Mouse (Mus musculus) lung, embryonic 16.5 days (tissue): ENCODE measurements around the gene Stradb. TPM values are rescaled to one million over a fixed set of nuclear protein-coding genes. Genes with fewer than 3 reads are reported as not detected.

ENCODE experiments used
- ATAC-seq: fragments of 200-750 bp; cut with Nextera tagmentation; 2 replicates; pipeline ENCODE4 v1.8.0; 2017; ENCODE audit warnings: low read depth, mild to moderate bottlenecking, moderate library complexity
- H3K27ac ChIP-seq: fragments of 300-500 bp; sonication (generic); 2 replicates; pipeline ENCODE4 v1.5.1; 2014; ENCODE audit warnings: mild to moderate bottlenecking, control low read depth, low read length
- H3K27me3 ChIP-seq: fragments of 300-500 bp; sonication (generic); 2 replicates; pipeline ENCODE4 v1.6.1; 2014; ENCODE audit warnings: low read depth, low read length, mixed read lengths; ENCODE audit not compliant: control insufficient read depth, insufficient read depth
- H3K36me3 ChIP-seq: fragments of 300-500 bp; sonication (generic); 2 replicates; pipeline ENCODE4 v1.6.1; 2014; ENCODE audit warnings: low read length; ENCODE audit not compliant: control insufficient read depth, insufficient read depth
- H3K4me1 ChIP-seq: fragments of 300-500 bp; sonication (generic); replicated peaks from 2 replicates; pipeline ENCODE4 v1.6.1; 2014; ENCODE audit warnings: low read length, mixed read lengths; ENCODE audit not compliant: control insufficient read depth, insufficient read depth
- H3K4me2 ChIP-seq: fragments of 300-500 bp; sonication (generic); 2 replicates; pipeline ENCODE4 v1.6.1; 2014; ENCODE audit warnings: low read depth, low read length, control low read depth
- H3K4me3 ChIP-seq: fragments of 300-500 bp; sonication (generic); 2 replicates; pipeline ENCODE4 v1.5.1; 2014; ENCODE audit warnings: mild to moderate bottlenecking, low read length, control low read depth
- H3K9ac ChIP-seq: fragments of 300-500 bp; sonication (generic); 2 replicates; pipeline ENCODE4 v1.6.1; 2014; ENCODE audit warnings: low read length, control low read depth
- H3K9me3 ChIP-seq: fragments of 300-500 bp; sonication (generic); 2 replicates; pipeline ENCODE4 v1.6.1; 2016; ENCODE audit warnings: low read length; ENCODE audit not compliant: control insufficient read depth
- WGBS: fragments of 180-500 bp; shearing (Covaris S2); extraction: QIAGEN DNeasy Blood & Tissue Kit; methylation state at CpG from one replicate; pipeline ENCODE4 v1.1.7; 2014; 5-methylcytosine and 5-hydroxymethylcytosine counted together
- polyA plus RNA-seq: library from polyadenylated mRNA; unstranded; fragments of >200 nt; fragmentation: Nextera tagmentation; extraction: Ambion mirVana; gene quantifications from 2 replicates; pipeline ENCODE4 v1.2.1, GENCODE M21; 2015

Gene Stradb
- polyA plus RNA-seq, 1 experiment from 2014 or later = 21.9 TPM

GRCm38 (mm10) chr1:58982276-58982675, 9.0 kb downstream of the Stradb start:
- Histone ChIP-seq H3K9ac (no peak overlapping the region), H3K4me2 (no peak overlapping the region), H3K27me3 (no peaks in the 10 kb centered on the region), H3K4me1 (no peaks in the 10 kb centered on the region), H3K36me3 (peaks cover 18% of the 10 kb centered on the region), H3K4me3 (no peak overlapping the region), H3K9me3 (no peaks in the 10 kb centered on the region), H3K27ac (no peak overlapping the region)
- ATAC-seq = no peak
- 86% methylated on average over 3 of the region's 3 CpGs for WGBS

DNA sequence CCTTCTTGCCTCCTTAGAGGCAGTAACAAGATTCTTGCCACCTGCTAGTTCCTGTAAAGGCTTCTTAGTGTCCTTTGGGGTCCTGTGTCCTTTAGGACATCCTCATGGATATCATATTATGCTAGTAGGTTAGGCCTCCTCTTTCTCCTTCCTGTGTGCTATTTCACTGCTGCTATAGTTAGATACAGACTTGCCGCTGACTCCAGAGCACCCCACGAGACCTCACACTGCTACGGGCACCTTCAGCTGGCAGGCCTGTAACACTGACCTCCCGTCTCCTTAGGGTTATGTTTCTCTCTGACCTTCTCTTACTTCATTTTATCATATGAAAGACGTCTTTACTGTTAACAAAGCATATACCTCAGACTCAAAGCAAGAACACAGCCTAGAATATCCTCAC, 11.3 kb downstream of the Stradb start:
- Histone ChIP-seq H3K4me2 (no peak overlapping the region), H3K27me3 (no peaks in the 10 kb centered on the region), H3K36me3 (peaks cover 14% of the 10 kb centered on the region), H3K4me3 (no peak overlapping the region), H3K27ac (no peak overlapping the region), H3K4me1 (no peaks in the 10 kb centered on the region), H3K9ac (no peak overlapping the region), H3K9me3 (no peaks in the 10 kb centered on the region)
- 81% methylated on average over 5 of the region's 5 CpGs for WGBS
- ATAC-seq = no peak

DNA sequence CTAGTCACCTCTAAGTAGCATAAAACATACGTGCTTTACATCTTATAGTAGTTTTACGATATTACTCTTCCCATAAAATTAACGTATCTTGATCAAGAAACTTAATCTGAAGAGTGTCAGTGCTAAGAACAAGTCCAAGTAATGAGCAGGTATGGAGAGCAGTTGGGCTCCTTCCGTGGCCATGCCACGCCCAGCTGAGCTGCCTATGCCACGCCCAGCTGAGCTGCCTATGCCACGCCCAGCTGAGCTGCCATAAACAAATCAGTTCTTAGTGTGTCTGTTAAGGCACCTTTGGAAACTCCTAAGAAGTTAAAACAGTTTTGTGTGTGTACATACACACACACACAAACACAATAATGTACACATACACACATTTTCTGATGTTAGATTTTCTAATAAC, 19.8 kb downstream of the Stradb start:
- no peaks in the 10 kb centered on the region for H3K9me3 ChIP-seq
- peaks cover 7% of the 10 kb centered on the region; the same call in 1 of the 2 replicates for H3K36me3 ChIP-seq
- no peak overlapping the region for H3K9ac ChIP-seq
- H3K4me3 ChIP-seq = no peak overlapping the region
- no peak overlapping the region for H3K27ac ChIP-seq
- no peaks in the 10 kb centered on the region for H3K4me1 ChIP-seq
- H3K4me2 ChIP-seq = no peak overlapping the region
- 86% methylated on average over 7 of the region's 7 CpGs for WGBS
- ATAC-seq = no peak
- no peaks in the 10 kb centered on the region for H3K27me3 ChIP-seq

GRCm38 (mm10) chr1:58993723-58994122, 20.4 kb downstream of the Stradb start:
- Histone ChIP-seq H3K27me3 (no peaks in the 10 kb centered on the region), H3K36me3 (peaks cover 7% of the 10 kb centered on the region; the same call in 1 of the 2 replicates), H3K4me1 (no peaks in the 10 kb centered on the region), H3K27ac (no peak overlapping the region), H3K4me3 (no peak overlapping the region), H3K9ac (no peak overlapping the region), H3K4me2 (no peak overlapping the region), H3K9me3 (no peaks in the 10 kb centered on the region)
- 20% methylated on average over 1 of the region's 1 CpGs for WGBS
- no peak for ATAC-seq

- WGBS = 80% methylated on average over 5 of the region's 5 CpGs
- peaks cover 3% of the 10 kb centered on the region; the same call in 1 of the 2 replicates for H3K36me3 ChIP-seq
These were observed 22.0 kb downstream of the Stradb start for GRCm38 (mm10) chr1:58995313-58995712.

GRCm38 (mm10) chr1:59009250-59009649, 35.9 kb downstream of the Stradb start:
- Histone ChIP-seq H3K27me3 (no peaks in the 10 kb centered on the region), H3K4me2 (no peak overlapping the region), H3K4me1 (no peaks in the 10 kb centered on the region), H3K36me3 (no peaks in the 10 kb centered on the region), H3K4me3 (no peak overlapping the region), H3K9ac (no peak overlapping the region), H3K27ac (no peak overlapping the region), H3K9me3 (no peaks in the 10 kb centered on the region)
- WGBS = 22% methylated on average over 4 of the region's 4 CpGs
- no peak for ATAC-seq

More at GRCm38 (mm10) chr1:58995313-58995712, 22.0 kb downstream of the Stradb start:
- no peak for ATAC-seq
- Histone ChIP-seq H3K27ac (no peak overlapping the region), H3K9me3 (no peaks in the 10 kb centered on the region), H3K4me2 (no peak overlapping the region), H3K4me1 (no peaks in the 10 kb centered on the region), H3K27me3 (no peaks in the 10 kb centered on the region), H3K9ac (no peak overlapping the region), H3K4me3 (no peak overlapping the region)

DNA sequence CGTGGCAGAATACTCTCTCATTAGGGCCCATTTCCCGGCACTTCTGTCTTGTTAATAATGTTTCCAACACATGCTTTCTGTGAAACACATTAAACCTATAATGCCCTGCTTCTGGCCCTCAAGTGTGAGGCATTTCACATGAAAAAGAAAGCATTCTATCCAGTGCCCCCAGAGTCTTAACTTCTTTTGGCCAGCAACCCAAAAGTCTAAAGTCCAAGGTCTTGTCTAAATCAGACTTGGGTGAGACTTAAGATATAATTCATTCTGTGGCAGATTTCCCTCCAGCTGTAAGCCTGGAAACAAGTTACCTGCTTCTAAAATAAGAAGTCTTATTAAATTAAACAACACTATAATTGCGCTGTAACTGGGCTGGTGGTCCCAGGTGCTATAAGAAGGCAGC, 48.2 kb downstream of the Stradb start:
- H3K27me3 ChIP-seq = no peaks in the 10 kb centered on the region
- H3K4me2 ChIP-seq = no peak overlapping the region
- 73% methylated on average over 3 of the region's 3 CpGs for WGBS
- H3K9me3 ChIP-seq = no peaks in the 10 kb centered on the region
- H3K36me3 ChIP-seq = no peaks in the 10 kb centered on the region
- H3K4me1 ChIP-seq = no peaks in the 10 kb centered on the region
- ATAC-seq = no peak
- no peak overlapping the region for H3K4me3 ChIP-seq
- H3K9ac ChIP-seq = no peak overlapping the region
- H3K27ac ChIP-seq = no peak overlapping the region

GRCm38 (mm10) chr1:59037723-59038122, 64.4 kb downstream of the Stradb start:
- H3K9me3 ChIP-seq = no peaks in the 10 kb centered on the region
- 72% methylated on average over 5 of the region's 5 CpGs for WGBS
- no peak overlapping the region for H3K27ac ChIP-seq
- no peak overlapping the region for H3K9ac ChIP-seq
- ATAC-seq = no peak
- H3K36me3 ChIP-seq = no peaks in the 10 kb centered on the region
- no peaks in the 10 kb centered on the region for H3K27me3 ChIP-seq
- H3K4me1 ChIP-seq = no peaks in the 10 kb centered on the region
- H3K4me2 ChIP-seq = no peak overlapping the region
- H3K4me3 ChIP-seq = no peak overlapping the region
